Mouse (Mus musculus) liver, adult 2 months (tissue): ENCODE data around the gene Kalrn.

Experiments
- CTCF ChIP-seq: fragments of 200-500 bp; IDR thresholded peaks from 2 replicates; pipeline ENCODE4 v1.5.1; 2011; ENCODE audit warnings: low read depth, low read length, control low read depth
- POLR2A ChIP-seq: fragments of 200-500 bp; IDR thresholded peaks from 2 replicates; pipeline ENCODE4 v1.6.1; 2011; ENCODE audit warnings: low read length, control low read depth; ENCODE audit not compliant: insufficient read depth; ENCODE audit errors: extremely low read depth

GRCm38 (mm10) chr16:34050090-34050489 lies 523.2 kb downstream of the Kalrn start:
- TF ChIP-seq CTCF (no peak), POLR2A (no peak)
